Mouse (Mus musculus): ENCODE results near the gene Gm9999. TPM values are rescaled to one million over a fixed set of nuclear protein-coding genes. Genes with fewer than 3 reads are reported as not detected.

Gene Gm9999
- polyA plus RNA-seq (2015; fragmentation: Nextera tagmentation; extraction: Ambion mirVana): not detected in 2 replicates

- no peaks in the 10 kb centered on the region for H3K27me3 ChIP-seq
- peaks cover 4% of the 10 kb centered on the region; the same call in 1 of the 2 replicates for H3K4me1 ChIP-seq (replicated peaks)
- no peaks in the 10 kb centered on the region for H3K9me3 ChIP-seq
- 98% methylated on average over 3 of the region's 3 CpGs for WGBS
- H3K4me2 ChIP-seq: no peak within 1 kb of the TSS
- H3K9ac ChIP-seq: no peak within 1 kb of the TSS
- H3K36me3 ChIP-seq: no peaks in the 10 kb centered on the region
- ATAC-seq (ENCODE audit: low FRiP score): no peak
- no peak within 1 kb of the TSS for H3K4me3 ChIP-seq
- no peak within 1 kb of the TSS for H3K27ac ChIP-seq
Observed at GRCm38 (mm10) chr7:46983280-46983679, at the start of gene Gm9999. Gene Gm9999, plus strand, starts transcription at chr7:46983580.

- Histone ChIP-seq H3K27me3 (no peaks in the 10 kb centered on the region), H3K9ac (no peak overlapping the region), H3K36me3 (peaks cover 63% of the 10 kb centered on the region), H3K4me2 (no peak overlapping the region), H3K4me3 (no peak overlapping the region), H3K4me1 (replicated peaks) (no peaks in the 10 kb centered on the region), H3K27ac (no peak overlapping the region), H3K9me3 (no peaks in the 10 kb centered on the region)
- no peak for ATAC-seq (ENCODE audit: low FRiP score)
- 86% methylated on average over 8 of the region's 8 CpGs for WGBS
Observed at GRCm38 (mm10) chr7:46934788-46935187, 48.6 kb upstream of the Gm9999 start.

GRCm38 (mm10) chr7:46935847-46936246 is 47.5 kb upstream of the Gm9999 start:
- Histone ChIP-seq H3K27me3 (no peaks in the 10 kb centered on the region), H3K36me3 (peaks cover 62% of the 10 kb centered on the region), H3K27ac (no peak overlapping the region), H3K9me3 (no peaks in the 10 kb centered on the region), H3K9ac (no peak overlapping the region), H3K4me2 (no peak overlapping the region), H3K4me3 (no peak overlapping the region), H3K4me1 (replicated peaks) (no peaks in the 10 kb centered on the region)
- 48% methylated on average over 4 of the region's 4 CpGs for WGBS
- no peak for ATAC-seq (ENCODE audit: low FRiP score)

GRCm38 (mm10) chr7:46957831-46958691 is 25.3 kb upstream of the Gm9999 start, which contains the start of gene Uevld:
Gene Uevld, minus strand, starts transcription at chr7:46958527.
- WGBS: under 1% methylated on average over 51 of the region's 51 CpGs
- H3K36me3 ChIP-seq: peaks cover 22% of the 10 kb centered on the region
- peak within 1 kb of the TSS; percentile 83 for H3K4me2 ChIP-seq
- H3K9ac ChIP-seq: peak within 1 kb of the TSS; percentile 81
- H3K4me1 ChIP-seq (replicated peaks): peaks cover 15% of the 10 kb centered on the region
- peaks cover 11% of the 10 kb centered on the region for H3K27me3 ChIP-seq
- ATAC-seq (ENCODE audit: low FRiP score): peak; percentile 91
- no peaks in the 10 kb centered on the region for H3K9me3 ChIP-seq
- H3K27ac ChIP-seq: no peak within 1 kb of the TSS; the same call in 1 of the 2 replicates
- peak within 1 kb of the TSS; percentile 66 for H3K4me3 ChIP-seq

GRCm38 (mm10) chr7:46958853-46959252 is 24.5 kb upstream of the Gm9999 start:
- WGBS: 18% methylated on average over 9 of the region's 9 CpGs
- H3K27me3 ChIP-seq: peaks cover 11% of the 10 kb centered on the region
- H3K27ac ChIP-seq: no peak overlapping the region
- H3K36me3 ChIP-seq: peaks cover 15% of the 10 kb centered on the region
- H3K4me3 ChIP-seq: peak overlapping the region; percentile 66
- peak overlapping the region; percentile 81 for H3K9ac ChIP-seq
- peaks cover 21% of the 10 kb centered on the region for H3K4me1 ChIP-seq (replicated peaks)
- H3K9me3 ChIP-seq: no peaks in the 10 kb centered on the region
- peak overlapping the region; percentile 83 for H3K4me2 ChIP-seq
- ATAC-seq (ENCODE audit: low FRiP score): no peak

- H3K4me1 ChIP-seq (replicated peaks): peaks cover 22% of the 10 kb centered on the region
- no peaks in the 10 kb centered on the region for H3K36me3 ChIP-seq
- H3K27me3 ChIP-seq: peaks cover 11% of the 10 kb centered on the region
- H3K4me3 ChIP-seq: no peak overlapping the region
- 73% methylated on average over 3 of the region's 3 CpGs for WGBS
- no peak overlapping the region for H3K27ac ChIP-seq
- H3K4me2 ChIP-seq: no peak overlapping the region
- ATAC-seq (ENCODE audit: low FRiP score): no peak
- H3K9me3 ChIP-seq: no peaks in the 10 kb centered on the region
- H3K9ac ChIP-seq: no peak overlapping the region
Observed at GRCm38 (mm10) chr7:46960991-46961390, 22.4 kb upstream of the Gm9999 start.

- H3K27me3 ChIP-seq: peaks cover 11% of the 10 kb centered on the region
- H3K4me1 ChIP-seq (replicated peaks): peaks cover 21% of the 10 kb centered on the region
- no peak overlapping the region for H3K4me3 ChIP-seq
- no peaks in the 10 kb centered on the region for H3K36me3 ChIP-seq
- ATAC-seq (ENCODE audit: low FRiP score): no peak
- H3K9ac ChIP-seq: no peak overlapping the region
- H3K4me2 ChIP-seq: no peak overlapping the region
- no peaks in the 10 kb centered on the region for H3K9me3 ChIP-seq
- peak overlapping the region; percentile 58; the same call in 1 of the 2 replicates for H3K27ac ChIP-seq
Observed at GRCm38 (mm10) chr7:46962132-46962531, 21.2 kb upstream of the Gm9999 start.

GRCm38 (mm10) chr7:46962806-46963618 is 20.4 kb upstream of the Gm9999 start:
- H3K9me3 ChIP-seq: no peaks in the 10 kb centered on the region
- 1% methylated on average over 9 of the region's 9 CpGs for WGBS
- H3K27me3 ChIP-seq: peaks cover 11% of the 10 kb centered on the region
- H3K4me1 ChIP-seq (replicated peaks): peaks cover 12% of the 10 kb centered on the region
- no peaks in the 10 kb centered on the region for H3K36me3 ChIP-seq
- H3K4me3 ChIP-seq: no peak overlapping the region
- peak overlapping the region; percentile 29; the same call in 1 of the 2 replicates for H3K4me2 ChIP-seq
- peak; percentile 73 for ATAC-seq (ENCODE audit: low FRiP score)
- H3K9ac ChIP-seq: no peak overlapping the region
- peak overlapping the region; percentile 58 for H3K27ac ChIP-seq

GRCm38 (mm10) chr7:46964070-46964469 is 19.3 kb upstream of the Gm9999 start:
- no peak for ATAC-seq (ENCODE audit: low FRiP score)
- H3K4me3 ChIP-seq: no peak overlapping the region
- 86% methylated on average over 7 of the region's 7 CpGs for WGBS
- peaks cover 12% of the 10 kb centered on the region; the same call in 1 of the 2 replicates for H3K4me1 ChIP-seq (replicated peaks)
- H3K4me2 ChIP-seq: no peak overlapping the region
- peaks cover 11% of the 10 kb centered on the region for H3K27me3 ChIP-seq
- no peaks in the 10 kb centered on the region for H3K36me3 ChIP-seq
- H3K9ac ChIP-seq: no peak overlapping the region
- no peaks in the 10 kb centered on the region for H3K9me3 ChIP-seq
- no peak overlapping the region for H3K27ac ChIP-seq

- no peak overlapping the region for H3K4me2 ChIP-seq
- no peaks in the 10 kb centered on the region for H3K4me1 ChIP-seq (replicated peaks)
- H3K36me3 ChIP-seq: no peaks in the 10 kb centered on the region
- H3K27me3 ChIP-seq: no peaks in the 10 kb centered on the region
- no peak overlapping the region for H3K27ac ChIP-seq
- 90% methylated on average over 4 of the region's 4 CpGs for WGBS
- no peak for ATAC-seq (ENCODE audit: low FRiP score)
- no peak overlapping the region for H3K9ac ChIP-seq
- no peaks in the 10 kb centered on the region; the same call in 1 of the 2 replicates for H3K9me3 ChIP-seq
- H3K4me3 ChIP-seq: no peak overlapping the region
Observed at GRCm38 (mm10) chr7:46969898-46970297, 13.5 kb upstream of the Gm9999 start.

GRCm38 (mm10) chr7:46974648-46975047 is 8.7 kb upstream of the Gm9999 start:
- no peak overlapping the region for H3K4me3 ChIP-seq
- no peak overlapping the region for H3K9ac ChIP-seq
- H3K27ac ChIP-seq: no peak overlapping the region
- no peaks in the 10 kb centered on the region; the same call in 1 of the 2 replicates for H3K9me3 ChIP-seq
- H3K27me3 ChIP-seq: no peaks in the 10 kb centered on the region
- no peak overlapping the region for H3K4me2 ChIP-seq
- 91% methylated on average over 4 of the region's 4 CpGs for WGBS
- ATAC-seq (ENCODE audit: low FRiP score): no peak
- no peaks in the 10 kb centered on the region for H3K36me3 ChIP-seq
- H3K4me1 ChIP-seq (replicated peaks): no peaks in the 10 kb centered on the region

GRCm38 (mm10) chr7:46975456-46975855 is 7.9 kb upstream of the Gm9999 start:
- Histone ChIP-seq H3K9me3 (no peaks in the 10 kb centered on the region; the same call in 1 of the 2 replicates), H3K9ac (no peak overlapping the region), H3K36me3 (no peaks in the 10 kb centered on the region), H3K27ac (no peak overlapping the region), H3K27me3 (no peaks in the 10 kb centered on the region), H3K4me2 (no peak overlapping the region), H3K4me3 (no peak overlapping the region), H3K4me1 (replicated peaks) (no peaks in the 10 kb centered on the region)
- ATAC-seq (ENCODE audit: low FRiP score): no peak
- 89% methylated on average over 11 of the region's 11 CpGs for WGBS
